Mouse (Mus musculus) neural tube, embryonic 11.5 days (tissue): Measurements from ENCODE around the gene Gm5134. TPM values are rescaled to one million over a fixed set of nuclear protein-coding genes. Genes with fewer than 3 reads are reported as not detected.
"Not testable (repeated sequence)": the region's sequence is repeated elsewhere in the genome, so short reads cannot be mapped to it uniquely, and the experiment has no call there.

ENCODE experiments used
- ATAC-seq: fragments of 200-750 bp; cut with Nextera tagmentation; 2 replicates; pipeline ENCODE4 v1.8.0; 2017; ENCODE audit warnings: moderate number of reproducible peaks, mild to moderate bottlenecking, moderate TSS enrichment, moderate library complexity; ENCODE audit not compliant: insufficient read depth, low FRiP score, low TSS enrichment
- DNase-seq: peaks from one replicate; pipeline ENCODE4 v3.0.0-alpha.2; 2015; ENCODE audit warnings: low spot score
- H3K27ac ChIP-seq: fragments of 300-500 bp; sonication (generic); 2 replicates; pipeline ENCODE4 v1.5.1; 2014; ENCODE audit warnings: low read depth, mild to moderate bottlenecking, low read length
- H3K27me3 ChIP-seq: fragments of 300-500 bp; sonication (generic); 2 replicates; pipeline ENCODE4 v1.6.1; 2014; ENCODE audit warnings: mild to moderate bottlenecking, low read length, mixed read lengths; ENCODE audit not compliant: control insufficient read depth, insufficient read depth
- H3K36me3 ChIP-seq: fragments of 300-500 bp; sonication (generic); 2 replicates; pipeline ENCODE4 v1.6.1; 2014; ENCODE audit warnings: mild to moderate bottlenecking, low read length, moderate library complexity, mixed read lengths; ENCODE audit not compliant: control insufficient read depth, insufficient read depth
- H3K4me1 ChIP-seq: fragments of 300-500 bp; sonication (generic); 2 replicates; pipeline ENCODE4 v1.6.1; 2014; ENCODE audit warnings: low read length, mixed read lengths; ENCODE audit not compliant: control insufficient read depth, insufficient read depth
- H3K4me2 ChIP-seq: fragments of 300-500 bp; sonication (generic); 2 replicates; pipeline ENCODE4 v1.6.1; 2014; ENCODE audit warnings: low read depth, mild to moderate bottlenecking, moderate library complexity
- H3K4me3 ChIP-seq: fragments of 300-500 bp; sonication (generic); 2 replicates; pipeline ENCODE4 v1.5.1; 2014; ENCODE audit warnings: low read depth, low read length
- H3K9ac ChIP-seq: fragments of 300-500 bp; sonication (generic); 2 replicates; pipeline ENCODE4 v1.6.1; 2014; ENCODE audit warnings: mild to moderate bottlenecking, low read length
- H3K9me3 ChIP-seq: fragments of 300-500 bp; sonication (generic); 2 replicates; pipeline ENCODE4 v1.6.1; 2016; ENCODE audit warnings: low read length; ENCODE audit not compliant: control insufficient read depth
- WGBS: fragments of 180-500 bp; shearing (Covaris S2); extraction: QIAGEN DNeasy Blood & Tissue Kit; methylation state at CpG from one replicate; pipeline ENCODE4 v1.1.7; 2014; 5-methylcytosine and 5-hydroxymethylcytosine counted together
- polyA plus RNA-seq: library from polyadenylated mRNA; unstranded; fragments of >200 nt; fragmentation: Nextera tagmentation; extraction: Ambion mirVana; gene quantifications from 2 replicates; pipeline ENCODE4 v1.2.1, GENCODE M21; 2014

Gm5134 gene
- polyA plus RNA-seq, 1 experiment from 2014 or later: 0.19 TPM

GRCm38 (mm10) chr10:75975216-75975615 lies 20.9 kb downstream of the Gm5134 start:
- Histone ChIP-seq H3K27me3 (no peaks in the 10 kb centered on the region), H3K4me2 (no peak overlapping the region), H3K36me3 (no peaks in the 10 kb centered on the region), H3K27ac (no peak overlapping the region), H3K9ac (no peak overlapping the region), H3K4me3 (no peak overlapping the region), H3K9me3 (no peaks in the 10 kb centered on the region), H3K4me1 (0 out of 2 replicates have a peak, but pooled peaks cover 3% of the 10 kb centered on the region)
- 80% methylated on average over 5 of the region's 5 CpGs for WGBS
- no peak for ATAC-seq
- no peak for DNase-seq

- no peaks in the 10 kb centered on the region for H3K9me3 ChIP-seq
- no peak for DNase-seq
- WGBS: 33% methylated on average over 10 of the region's 10 CpGs
- no peak overlapping the region for H3K4me3 ChIP-seq
- no peaks in the 10 kb centered on the region for H3K36me3 ChIP-seq
- H3K27ac ChIP-seq: no peak overlapping the region
- no peak overlapping the region for H3K9ac ChIP-seq
- 0 out of 2 replicates have a peak, but pooled peaks cover 3% of the 10 kb centered on the region for H3K4me1 ChIP-seq
- ATAC-seq: no peak
- H3K4me2 ChIP-seq: no peak overlapping the region
- H3K27me3 ChIP-seq: no peaks in the 10 kb centered on the region
Observed at GRCm38 (mm10) chr10:75978119-75978834, 24.0 kb downstream of the Gm5134 start.

GRCm38 (mm10) chr10:75978835-75979157 lies 24.5 kb downstream of the Gm5134 start:
- Histone ChIP-seq H3K9me3 (no peaks in the 10 kb centered on the region), H3K27ac (no peak overlapping the region), H3K4me3 (no peak overlapping the region), H3K36me3 (no peaks in the 10 kb centered on the region), H3K9ac (no peak overlapping the region), H3K27me3 (no peaks in the 10 kb centered on the region), H3K4me1 (0 out of 2 replicates have a peak, but pooled peaks cover 3% of the 10 kb centered on the region), H3K4me2 (no peak overlapping the region)
- no peak for DNase-seq
- 70% methylated on average over 5 of the region's 5 CpGs for WGBS
- ATAC-seq: no peak

GRCm38 (mm10) chr10:75979432-75979831 lies 25.1 kb downstream of the Gm5134 start:
- no peaks in the 10 kb centered on the region for H3K36me3 ChIP-seq
- H3K4me1 ChIP-seq: 0 out of 2 replicates have a peak, but pooled peaks cover 3% of the 10 kb centered on the region
- ATAC-seq (no peak), DNase-seq (no peak)
- H3K4me3 ChIP-seq: no peak overlapping the region
- H3K4me2 ChIP-seq: no peak overlapping the region
- no peaks in the 10 kb centered on the region for H3K27me3 ChIP-seq
- no peak overlapping the region for H3K27ac ChIP-seq
- 84% methylated on average over 3 of the region's 3 CpGs for WGBS
- no peak overlapping the region for H3K9ac ChIP-seq
- H3K9me3 ChIP-seq: no peaks in the 10 kb centered on the region

- 77% methylated on average over 4 of the region's 4 CpGs for WGBS
- H3K4me2 ChIP-seq: no peak overlapping the region
- no peak overlapping the region for H3K4me3 ChIP-seq
- no peaks in the 10 kb centered on the region for H3K27me3 ChIP-seq
- DNase-seq (no peak), ATAC-seq (no peak)
- no peak overlapping the region for H3K9ac ChIP-seq
- no peaks in the 10 kb centered on the region for H3K4me1 ChIP-seq
- H3K36me3 ChIP-seq: no peaks in the 10 kb centered on the region
- no peaks in the 10 kb centered on the region for H3K9me3 ChIP-seq
- H3K27ac ChIP-seq: no peak overlapping the region
Observed at GRCm38 (mm10) chr10:75990430-75991042, 36.2 kb downstream of the Gm5134 start.

GRCm38 (mm10) chr10:75993616-75994240 lies 39.4 kb downstream of the Gm5134 start:
- H3K9ac ChIP-seq: no peak overlapping the region
- H3K9me3 ChIP-seq: no peaks in the 10 kb centered on the region
- H3K27ac ChIP-seq: no peak overlapping the region
- DNase-seq (no peak), ATAC-seq (no peak)
- H3K4me3 ChIP-seq: no peak overlapping the region
- H3K4me1 ChIP-seq: no peaks in the 10 kb centered on the region
- no peaks in the 10 kb centered on the region for H3K27me3 ChIP-seq
- 90% methylated on average over 15 of the region's 15 CpGs for WGBS
- no peaks in the 10 kb centered on the region for H3K36me3 ChIP-seq
- no peak overlapping the region for H3K4me2 ChIP-seq

- H3K27ac ChIP-seq, ATAC-seq, H3K36me3 ChIP-seq, H3K9ac ChIP-seq, H3K4me3 ChIP-seq, H3K4me2 ChIP-seq, H3K9me3 ChIP-seq, H3K4me1 ChIP-seq, DNase-seq, H3K27me3 ChIP-seq: not testable (repeated sequence)
- 85% methylated on average over 12 of the region's 13 CpGs for WGBS
Observed at GRCm38 (mm10) chr10:75994531-75995210, 40.4 kb downstream of the Gm5134 start.

- no peak overlapping the region for H3K4me2 ChIP-seq
- 94% methylated on average over 11 of the region's 11 CpGs for WGBS
Observed at GRCm38 (mm10) chr10:75995463-75995862, 41.1 kb downstream of the Gm5134 start.

More at GRCm38 (mm10) chr10:75995463-75995862, 41.1 kb downstream of the Gm5134 start:
- no peak overlapping the region for H3K9ac ChIP-seq
- no peaks in the 10 kb centered on the region for H3K4me1 ChIP-seq
- H3K9me3 ChIP-seq: no peaks in the 10 kb centered on the region
- no peak overlapping the region for H3K4me3 ChIP-seq
- no peak for ATAC-seq
- no peaks in the 10 kb centered on the region for H3K36me3 ChIP-seq
- no peaks in the 10 kb centered on the region for H3K27me3 ChIP-seq
- H3K27ac ChIP-seq: no peak overlapping the region
- DNase-seq: no peak
